Mouse (Mus musculus) spleen, embryonic (tissue): ENCODE measurements around the gene Mapkapk5.
"Not testable (repeated sequence)": the region's sequence is repeated elsewhere in the genome, so short reads cannot be mapped to it uniquely, and the experiment has no call there.

Experiments
- CTCF ChIA-PET: fragments of 350-600 bp; sonication (Branson Sonifier 250); formaldehyde crosslinking; loops from one replicate; lab custom pipeline; 2022; lab: Charles Lee

Gene Mapkapk5

GRCm38 (mm10) chr5:121566035-121566681 lies 20.5 kb upstream of the Mapkapk5 start:
- CTCF ChIA-PET: interaction anchor here (0.5 kb wide), 1 partner anchor 1848 kb away, joined by 9 read pairs; no protein-coding TSS in a partner anchor

- CTCF ChIA-PET: interaction anchor here (0.8 to 1.3 kb wide), 3 partner anchors 18 to 42 kb away, joined by 3 to 5 read pairs (median 3); no protein-coding TSS in a partner anchor
These were observed 18.8 kb upstream of the Mapkapk5 start for GRCm38 (mm10) chr5:121564468-121564895.

DNA sequence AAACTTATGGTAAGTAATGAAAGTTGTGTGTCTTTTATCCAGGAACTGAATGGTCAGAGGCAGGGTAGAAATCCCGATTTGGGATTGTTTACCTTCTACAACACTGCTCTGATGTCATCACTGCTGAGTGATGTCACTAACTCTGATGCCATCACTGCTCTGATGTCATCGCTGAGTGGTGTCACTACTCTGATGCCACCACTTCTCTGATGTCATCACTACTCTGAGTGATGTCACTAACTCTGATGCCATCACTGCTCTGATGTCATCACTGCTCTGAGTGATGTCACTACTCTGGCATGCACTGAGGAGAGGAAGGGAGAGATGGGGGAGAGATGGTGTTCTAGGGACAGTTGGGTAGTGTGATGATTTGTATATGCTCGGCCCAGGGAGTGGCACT lies 16.7 kb upstream of the Mapkapk5 start:
- CTCF ChIA-PET: interaction anchor here (0.6 kb wide), 1 partner anchor 33 kb away, joined by 5 read pairs; no protein-coding TSS in a partner anchor

- CTCF ChIA-PET: no interaction called here
These were observed 3.5 kb upstream of the Mapkapk5 start for GRCm38 (mm10) chr5:121549196-121549595.

GRCm38 (mm10) chr5:121547084-121547483 lies 1.4 kb upstream of the Mapkapk5 start:
- CTCF ChIA-PET: interaction anchor here (0.6 to 1.1 kb wide), 4 partner anchors 17 to 156 kb away, joined by 3 to 5 read pairs (median 3); no protein-coding TSS in a partner anchor

DNA sequence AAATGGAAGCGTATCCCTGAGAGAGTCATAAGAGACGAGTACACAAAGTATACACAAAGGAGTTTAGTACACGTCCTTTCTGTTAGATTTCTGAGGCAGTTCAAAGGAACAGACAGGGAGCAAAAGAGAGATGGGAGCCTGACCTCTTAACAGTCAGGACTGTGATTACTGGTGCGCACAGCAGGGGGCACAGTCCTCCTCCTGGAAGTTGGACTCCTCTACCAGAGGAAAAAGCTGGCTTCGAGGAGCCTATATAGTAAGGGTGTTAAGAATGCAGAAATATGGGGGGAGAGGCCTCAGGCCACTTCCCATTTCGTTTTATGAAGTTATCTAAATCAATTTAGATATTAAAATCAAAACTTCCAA lies 808 bp upstream of the Mapkapk5 start:
- CTCF ChIA-PET: interaction anchor here (0.6 to 1.1 kb wide), 3 partner anchors 18 to 59 kb away, joined by 3 to 5 read pairs (median 3); no protein-coding TSS in a partner anchor

- CTCF ChIA-PET: interaction anchor here (0.6 kb wide), 1 partner anchor 579 kb away, joined by 7 read pairs; no protein-coding TSS in a partner anchor
These were observed 554 bp downstream of the Mapkapk5 start, which contains the start of the genes Adam1a and Gm42878 for GRCm38 (mm10) chr5:121544910-121545792. TSS of gene Adam1a (minus strand) at chr5:121545482. TSS of gene Gm42878 (minus strand) at chr5:121545482.

- CTCF ChIA-PET: interaction anchor here (0.6 kb wide), 1 partner anchor 280 kb away, joined by 11 read pairs; no protein-coding TSS in a partner anchor
These were observed 2.3 kb downstream of the Mapkapk5 start for GRCm38 (mm10) chr5:121543370-121543769.

- CTCF ChIA-PET: no interaction called here
These were observed 4.5 kb downstream of the Mapkapk5 start for GRCm38 (mm10) chr5:121541235-121541634.

- CTCF ChIA-PET: no interaction called here
These were observed 5.6 kb downstream of the Mapkapk5 start for GRCm38 (mm10) chr5:121540066-121540465.

DNA sequence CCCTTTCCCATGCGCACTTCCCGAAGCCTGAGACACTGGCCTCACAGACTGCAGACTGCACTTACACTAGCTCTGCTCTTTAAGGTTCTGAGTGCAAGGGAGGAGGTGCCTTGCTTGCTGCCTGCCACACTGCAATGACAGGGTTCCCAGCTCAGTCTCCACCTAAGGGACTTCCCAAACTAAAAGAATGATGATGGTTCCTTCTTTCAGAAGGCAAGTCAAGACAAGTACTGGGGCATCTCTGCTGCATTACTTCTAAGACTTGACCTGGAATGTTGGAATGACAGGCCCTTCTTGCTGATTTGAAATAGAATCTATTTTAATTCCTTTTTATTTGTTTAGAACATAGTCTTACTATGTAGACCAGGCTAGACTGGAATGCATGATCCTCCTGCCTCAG lies 8.1 kb downstream of the Mapkapk5 start:
- CTCF ChIA-PET: no interaction called here

GRCm38 (mm10) chr5:121536921-121537555 lies 8.7 kb downstream of the Mapkapk5 start:
- CTCF ChIA-PET: no interaction called here

DNA sequence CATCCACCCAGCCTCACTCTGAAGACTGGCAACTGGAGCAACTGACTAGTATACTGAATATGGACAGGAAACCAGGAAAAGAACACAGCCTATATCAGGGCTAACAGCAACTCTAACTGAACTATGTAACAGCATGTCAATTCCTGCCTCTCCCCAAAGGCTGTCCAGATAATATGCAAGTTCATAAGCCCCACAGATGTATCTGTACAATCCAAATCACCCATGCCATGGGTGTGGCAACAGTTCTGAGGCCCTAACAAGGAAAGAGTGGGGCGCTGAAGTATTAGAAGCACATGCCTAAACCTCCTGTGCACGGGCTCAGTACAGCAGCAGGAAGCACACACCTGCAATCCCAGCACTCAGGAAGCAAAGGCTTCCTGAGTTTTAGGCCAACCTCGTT lies 10.6 kb downstream of the Mapkapk5 start:
- CTCF ChIA-PET: no interaction called here

DNA sequence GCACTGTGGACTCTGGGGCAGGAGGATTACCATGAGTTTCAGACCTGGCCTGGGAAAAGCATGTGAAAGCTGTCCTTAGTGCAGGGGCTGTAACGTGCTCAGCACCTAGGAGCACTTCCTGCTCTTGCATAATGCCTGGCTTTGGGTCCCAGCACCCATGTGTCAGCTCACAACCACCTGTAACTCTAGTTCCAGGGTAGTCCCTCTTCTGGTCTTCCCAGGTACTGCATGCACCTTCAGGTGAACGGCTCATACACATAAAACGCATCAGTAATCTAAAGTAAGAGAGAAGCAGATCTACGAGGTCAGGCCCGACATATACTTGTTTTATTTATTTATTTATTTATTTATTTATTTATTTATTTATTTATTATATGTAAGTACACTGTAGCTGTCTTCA lies 11.2 kb downstream of the Mapkapk5 start:
- CTCF ChIA-PET: no interaction called here

DNA sequence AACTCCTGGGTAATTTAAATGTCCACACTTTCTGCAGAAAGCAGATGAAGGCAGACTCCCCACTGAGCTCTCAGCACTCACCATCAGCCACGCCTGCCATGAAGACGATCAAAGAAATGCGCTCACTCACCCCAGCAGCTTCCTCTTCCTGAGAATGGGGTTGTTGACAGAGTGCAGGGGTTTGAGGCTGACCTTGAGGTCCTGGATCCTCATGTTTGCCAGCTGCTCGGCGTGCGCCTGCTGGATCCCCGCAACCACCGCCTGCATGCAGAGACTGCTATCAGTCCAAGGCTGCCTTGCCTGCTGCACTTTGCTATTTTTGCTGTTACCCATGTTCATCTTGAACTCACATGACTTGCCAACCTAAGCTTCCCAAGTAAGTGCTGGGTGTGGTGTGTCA lies 18.7 kb downstream of the Mapkapk5 start:
- CTCF ChIA-PET: no interaction called here

GRCm38 (mm10) chr5:121526526-121526925 lies 19.2 kb downstream of the Mapkapk5 start:
- CTCF ChIA-PET: no interaction called here

DNA sequence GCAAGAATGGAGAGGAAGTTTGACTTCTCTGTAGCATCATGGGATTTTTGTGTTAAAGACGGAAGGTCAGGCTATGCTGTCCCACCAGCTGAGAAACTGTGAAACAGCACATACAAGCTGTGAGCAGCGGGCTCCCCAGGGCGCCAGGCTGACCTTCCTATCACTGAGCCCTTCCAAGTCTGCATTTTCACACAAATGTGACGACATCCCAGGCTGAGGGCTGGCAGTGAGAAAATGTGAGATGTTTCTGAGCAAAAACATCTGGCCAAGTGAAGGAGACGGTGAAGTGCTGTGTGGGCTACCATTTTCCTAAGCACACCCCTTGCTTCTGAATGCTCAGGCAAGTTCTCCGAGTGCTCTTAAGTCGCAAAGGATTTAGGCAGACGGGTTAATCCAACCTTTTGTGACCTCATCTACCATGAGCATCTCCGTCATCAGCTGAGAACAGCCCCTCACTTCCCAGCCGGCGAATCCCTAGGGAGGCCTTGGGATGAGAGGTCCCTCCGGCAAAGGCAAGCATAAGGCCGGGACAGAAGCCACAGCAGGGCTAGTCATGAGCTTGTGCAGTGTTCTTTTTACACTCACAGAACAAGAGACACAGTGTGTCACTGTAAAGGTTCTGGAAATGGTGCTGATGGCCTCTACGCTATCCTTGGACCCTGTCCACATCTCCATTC lies 19.8 kb downstream of the Mapkapk5 start:
- CTCF ChIA-PET: no interaction called here

- CTCF ChIA-PET: not testable (repeated sequence)
These were observed 25.9 kb downstream of the Mapkapk5 start for GRCm38 (mm10) chr5:121519758-121520157.

GRCm38 (mm10) chr5:121518983-121519382 lies 26.7 kb downstream of the Mapkapk5 start:
- CTCF ChIA-PET: no interaction called here

GRCm38 (mm10) chr5:121510009-121510408 lies 35.7 kb downstream of the Mapkapk5 start:
- CTCF ChIA-PET: no interaction called here

DNA sequence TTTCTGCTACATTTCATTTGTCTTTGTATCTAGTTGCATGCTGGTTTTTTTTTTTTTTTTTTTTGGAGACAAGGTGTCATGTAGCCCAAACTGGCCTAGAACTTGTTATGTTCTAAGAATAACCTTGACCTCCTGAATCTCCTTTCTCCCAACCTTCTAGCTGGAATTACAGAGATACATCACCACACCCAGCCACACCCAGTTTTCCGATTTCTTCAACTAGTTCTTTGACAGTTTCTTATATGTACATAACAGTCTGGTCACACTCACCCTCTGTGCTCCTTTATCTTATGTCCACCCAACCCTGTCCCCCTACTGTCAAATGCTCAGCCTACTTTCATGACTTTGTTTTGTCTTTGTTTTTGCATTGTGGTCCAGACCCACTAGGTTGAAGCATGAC lies 38.9 kb downstream of the Mapkapk5 start:
- CTCF ChIA-PET: no interaction called here
